Mouse (Mus musculus) embryonic facial prominence, embryonic 12.5 days (tissue): ENCODE measurements at regions not wholly inside any gene's neighbourhood (a gene's known extent, or its start where the extent isn't known, plus 50 kb on each side); places are given as distances from the start of the nearest gene placed in this dataset.

ENCODE experiments used
- ATAC-seq: fragments of 200-750 bp; cut with Nextera tagmentation; 2 replicates; pipeline ENCODE4 v1.8.0; 2017; ENCODE audit not compliant: insufficient number of reproducible peaks, insufficient read depth, low FRiP score, low TSS enrichment
- H3K27ac ChIP-seq: fragments of 300-500 bp; sonication (generic); 2 replicates; pipeline ENCODE4 v1.5.1; 2016; ENCODE audit warnings: mild to moderate bottlenecking
- H3K27me3 ChIP-seq: fragments of 300-500 bp; sonication (generic); 2 replicates; pipeline ENCODE4 v1.6.1; 2016; ENCODE audit warnings: mild to moderate bottlenecking, moderate library complexity
- H3K36me3 ChIP-seq: fragments of 300-500 bp; sonication (generic); 2 replicates; pipeline ENCODE4 v1.6.1; 2016; ENCODE audit warnings: mild to moderate bottlenecking
- H3K4me1 ChIP-seq: fragments of 300-500 bp; sonication (generic); 2 replicates; pipeline ENCODE4 v1.6.1; 2016
- H3K4me2 ChIP-seq: fragments of 300-500 bp; sonication (generic); replicated peaks from 2 replicates; pipeline ENCODE4 v1.6.1; 2016; ENCODE audit warnings: mild to moderate bottlenecking, moderate library complexity
- H3K4me3 ChIP-seq: fragments of 300-500 bp; sonication (generic); 2 replicates; pipeline ENCODE4 v1.5.1; 2016; ENCODE audit warnings: mild to moderate bottlenecking
- H3K9ac ChIP-seq: fragments of 300-500 bp; sonication (generic); 2 replicates; pipeline ENCODE4 v1.6.1; 2016; ENCODE audit warnings: mild to moderate bottlenecking, moderate library complexity
- H3K9me3 ChIP-seq: fragments of 300-500 bp; sonication (generic); 2 replicates; pipeline ENCODE4 v1.6.1; 2016; ENCODE audit warnings: mild to moderate bottlenecking, moderate library complexity
- WGBS: fragments of 180-500 bp; shearing (Covaris S2); methylation state at CpG from one replicate; pipeline ENCODE4 v1.1.7; 2016; 5-methylcytosine and 5-hydroxymethylcytosine counted together

DNA sequence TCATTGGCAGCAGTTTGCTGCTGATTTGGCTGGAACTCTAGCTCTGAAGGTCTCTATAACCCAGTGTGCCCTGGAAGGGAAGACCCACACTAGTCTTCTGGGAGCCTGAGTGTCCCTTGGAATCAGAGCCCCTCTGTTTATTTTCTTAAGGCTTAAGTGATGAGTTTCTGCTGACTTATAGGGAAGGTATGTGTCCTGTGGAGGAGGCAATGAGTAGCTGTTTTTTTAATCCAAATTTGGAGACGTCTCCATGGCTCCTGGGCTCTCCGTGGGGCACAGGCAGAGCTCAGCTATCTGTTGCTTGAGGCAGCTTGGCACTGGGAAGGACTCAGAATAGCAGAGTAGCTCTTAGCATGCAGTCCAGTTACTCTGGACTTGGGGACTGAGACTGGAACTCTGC lies 146.4 kb downstream of the Ttc32 start:
- H3K36me3 ChIP-seq, result no peaks in the 10 kb centered on the region
- H3K9ac ChIP-seq, result no peak overlapping the region
- no peaks in the 10 kb centered on the region for H3K9me3 ChIP-seq
- no peak overlapping the region for H3K4me3 ChIP-seq
- no peak overlapping the region for H3K27ac ChIP-seq
- no peak for ATAC-seq
- H3K27me3 ChIP-seq, result no peaks in the 10 kb centered on the region
- WGBS, result 59% methylated on average over 2 of the region's 2 CpGs
- H3K4me2 ChIP-seq, result no peak overlapping the region
- H3K4me1 ChIP-seq, result peaks cover 9% of the 10 kb centered on the region

DNA sequence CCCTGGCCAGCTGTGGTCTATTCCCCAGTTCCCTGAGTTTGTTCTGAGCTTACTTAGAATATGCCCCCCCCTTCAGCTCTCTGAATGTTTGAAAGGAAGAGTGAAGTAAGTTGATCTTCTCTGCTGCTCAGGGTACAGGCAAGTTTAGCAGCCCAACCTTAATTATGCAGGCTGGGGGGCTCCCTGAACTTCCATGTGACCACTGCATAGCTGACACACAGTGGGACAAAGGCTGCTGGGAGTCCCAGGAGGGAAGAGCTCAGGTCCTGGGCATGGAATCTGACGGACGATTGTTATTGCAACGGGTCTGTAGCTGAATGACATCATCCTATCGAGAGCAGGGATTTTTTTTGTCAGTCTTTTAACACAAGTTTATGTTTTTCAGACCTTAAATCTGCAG lies 148.8 kb downstream of the Ttc32 start:
- Histone ChIP-seq H3K4me2 (no peak overlapping the region), H3K4me1 (peaks cover 9% of the 10 kb centered on the region), H3K9me3 (no peaks in the 10 kb centered on the region), H3K27me3 (no peaks in the 10 kb centered on the region), H3K9ac (no peak overlapping the region), H3K27ac (peak overlapping the region; percentile 63), H3K36me3 (no peaks in the 10 kb centered on the region), H3K4me3 (no peak overlapping the region)
- WGBS, result 9% methylated on average over 4 of the region's 4 CpGs
- ATAC-seq, result peak; percentile 48; the same call in 1 of the 2 replicates

DNA sequence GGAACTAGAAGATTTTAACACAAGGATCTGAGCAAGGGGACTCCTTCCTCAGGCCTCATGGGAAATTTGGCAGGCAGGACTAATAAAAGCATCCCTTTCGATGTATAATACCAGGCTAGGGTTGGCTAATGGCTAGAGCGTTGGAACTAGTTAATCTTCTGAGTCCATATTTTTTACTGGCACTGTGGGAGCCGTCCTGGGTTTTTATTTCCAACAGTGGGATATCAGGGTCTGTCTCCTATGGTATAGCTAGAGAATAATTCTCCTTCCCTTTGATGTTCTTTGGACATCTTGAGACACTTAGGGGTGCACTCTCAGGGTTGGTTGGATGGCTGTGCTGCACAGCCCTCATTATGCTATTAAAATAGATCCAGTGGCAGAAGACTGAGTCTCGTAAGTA lies 150.9 kb downstream of the Ttc32 start:
- 55% methylated on average over 4 of the region's 4 CpGs for WGBS

DNA sequence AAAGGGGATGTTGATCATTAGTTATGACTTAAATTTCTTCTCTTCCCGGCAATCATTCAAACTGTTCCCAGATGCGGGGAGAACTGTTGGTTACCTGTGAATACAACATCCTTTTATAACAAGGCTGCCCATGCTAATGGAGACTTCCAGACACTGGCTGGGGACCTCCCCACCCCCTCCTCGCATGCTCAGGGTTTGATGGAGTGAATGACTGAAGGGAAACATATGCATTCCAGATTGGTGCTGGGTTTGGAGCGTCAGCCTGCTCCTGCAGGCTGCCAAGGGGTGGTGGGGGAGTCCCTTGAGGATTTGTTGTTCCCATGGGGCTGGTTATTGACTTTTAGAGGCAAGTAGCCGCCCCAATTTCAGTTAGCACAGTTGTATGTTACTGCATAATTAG lies 161.9 kb downstream of the Ttc32 start:
- Histone ChIP-seq H3K27ac (no peak overlapping the region), H3K4me2 (no peak overlapping the region), H3K9ac (no peak overlapping the region), H3K4me1 (peaks cover 7% of the 10 kb centered on the region; the same call in 1 of the 2 replicates), H3K36me3 (no peaks in the 10 kb centered on the region), H3K27me3 (no peaks in the 10 kb centered on the region), H3K9me3 (no peaks in the 10 kb centered on the region), H3K4me3 (no peak overlapping the region)
- ATAC-seq, result no peak
- WGBS, result 37% methylated on average over 5 of the region's 5 CpGs

More for the DNA sequence above, 150.9 kb downstream of the Ttc32 start:
- Histone ChIP-seq H3K4me2 (no peak overlapping the region), H3K36me3 (no peaks in the 10 kb centered on the region), H3K27ac (no peak overlapping the region), H3K27me3 (no peaks in the 10 kb centered on the region), H3K4me1 (peaks cover 9% of the 10 kb centered on the region), H3K9me3 (no peaks in the 10 kb centered on the region), H3K9ac (no peak overlapping the region), H3K4me3 (no peak overlapping the region)
- ATAC-seq, result no peak

DNA sequence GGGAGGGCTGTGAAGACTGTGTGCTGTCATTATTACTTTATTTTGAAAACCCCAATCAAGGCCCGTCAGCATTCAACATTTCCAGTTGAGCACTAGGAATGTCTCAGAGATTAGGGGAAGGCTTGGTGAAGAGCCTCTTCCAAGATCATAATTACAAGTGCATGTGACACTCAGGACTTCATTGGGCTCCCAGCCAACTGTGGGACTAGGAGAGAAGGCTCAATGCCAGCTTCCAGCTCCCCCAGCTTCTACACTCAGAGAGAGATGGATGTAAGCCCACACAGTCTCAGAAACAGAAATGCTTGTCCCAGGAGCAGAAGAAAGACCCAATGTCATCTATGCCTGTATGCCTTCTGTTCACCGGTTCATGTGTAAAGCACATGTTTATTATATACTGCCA lies 169.5 kb downstream of the Ttc32 start:
- Histone ChIP-seq H3K4me1 (no peaks in the 10 kb centered on the region), H3K4me2 (no peak overlapping the region), H3K9me3 (no peaks in the 10 kb centered on the region), H3K27ac (no peak overlapping the region), H3K9ac (no peak overlapping the region), H3K36me3 (no peaks in the 10 kb centered on the region), H3K27me3 (no peaks in the 10 kb centered on the region), H3K4me3 (no peak overlapping the region)
- WGBS, result 90% methylated on average over 2 of the region's 2 CpGs
- no peak for ATAC-seq

DNA sequence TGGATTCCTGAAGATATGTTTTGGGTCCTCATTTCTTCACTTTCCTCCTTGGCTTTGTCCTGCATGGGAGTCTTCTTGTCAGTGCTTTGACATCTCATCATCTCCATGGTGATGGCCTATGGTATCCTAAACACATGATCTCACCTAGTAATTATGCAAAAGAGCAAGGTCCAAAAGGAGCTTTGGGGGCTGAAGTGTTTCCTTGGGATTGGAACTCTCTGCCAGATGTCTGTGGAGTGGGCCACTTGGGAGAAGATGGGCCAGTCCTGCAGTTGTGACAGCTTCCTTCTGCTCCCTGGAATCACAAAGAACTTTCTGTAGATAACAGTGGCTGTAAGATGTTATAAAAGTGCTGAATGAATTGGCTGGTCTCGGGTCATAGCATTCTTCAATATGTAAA lies 182.4 kb downstream of the Ttc32 start:
- Histone ChIP-seq H3K4me2 (no peak overlapping the region), H3K4me3 (no peak overlapping the region), H3K36me3 (no peaks in the 10 kb centered on the region), H3K27me3 (no peaks in the 10 kb centered on the region), H3K27ac (no peak overlapping the region), H3K4me1 (no peaks in the 10 kb centered on the region), H3K9ac (no peak overlapping the region), H3K9me3 (no peaks in the 10 kb centered on the region)
- ATAC-seq, result no peak
- WGBS, result 88% methylated on average over 1 of the region's 1 CpGs

DNA sequence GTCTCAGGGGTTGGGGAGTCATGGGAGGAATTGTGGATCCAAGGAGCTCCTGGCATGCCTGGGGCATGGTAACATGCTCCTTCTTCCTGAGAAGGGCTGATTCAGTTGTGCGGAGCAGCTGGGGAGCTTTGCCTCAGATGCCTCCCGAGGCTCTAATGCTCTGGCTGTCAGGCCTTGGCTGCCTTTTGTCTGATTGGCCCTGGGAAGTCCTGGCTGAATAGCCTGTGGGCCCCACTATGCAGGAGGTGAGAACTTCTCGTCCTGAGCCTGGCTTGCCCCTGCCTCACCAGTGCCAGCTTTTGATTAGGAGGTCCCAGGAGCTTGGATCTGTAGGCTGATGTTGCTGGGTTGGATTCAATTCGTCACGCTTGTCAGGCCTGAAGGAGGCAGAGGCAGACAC lies 195.2 kb downstream of the Ttc32 start:
- no peak overlapping the region for H3K27ac ChIP-seq
- H3K9ac ChIP-seq, result no peak overlapping the region
- no peak for ATAC-seq
- 50% methylated on average over 5 of the region's 5 CpGs for WGBS
- H3K4me3 ChIP-seq, result no peak overlapping the region
- H3K36me3 ChIP-seq, result no peaks in the 10 kb centered on the region
- H3K4me2 ChIP-seq, result no peak overlapping the region
- no peaks in the 10 kb centered on the region for H3K9me3 ChIP-seq
- H3K27me3 ChIP-seq, result no peaks in the 10 kb centered on the region
- H3K4me1 ChIP-seq, result no peaks in the 10 kb centered on the region; the same call in 1 of the 2 replicates

DNA sequence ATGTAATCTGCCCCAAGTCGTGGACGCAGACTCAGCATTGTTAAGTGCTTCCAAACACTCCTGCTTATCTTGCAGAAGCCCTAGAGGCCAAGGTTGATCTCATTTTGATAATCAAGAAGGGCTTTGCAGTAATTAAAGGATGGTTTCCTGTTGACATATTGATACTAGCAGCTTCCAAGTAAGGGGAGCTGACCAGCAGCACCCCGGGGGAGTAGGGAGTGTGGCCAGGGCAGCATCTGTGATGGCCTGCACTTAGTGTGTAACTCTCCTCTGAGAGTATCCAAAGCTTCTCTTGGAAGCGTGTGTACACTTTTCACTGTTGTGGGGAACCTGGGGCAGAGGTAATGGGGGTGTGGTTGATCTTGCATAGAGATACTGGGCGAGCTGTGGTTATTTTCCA lies 198.1 kb downstream of the Ttc32 start:
- WGBS, result 75% methylated on average over 5 of the region's 5 CpGs
- Histone ChIP-seq H3K27ac (no peak overlapping the region), H3K4me2 (no peak overlapping the region), H3K4me3 (no peak overlapping the region), H3K9ac (no peak overlapping the region), H3K4me1 (no peaks in the 10 kb centered on the region; the same call in 1 of the 2 replicates), H3K36me3 (no peaks in the 10 kb centered on the region), H3K9me3 (no peaks in the 10 kb centered on the region), H3K27me3 (no peaks in the 10 kb centered on the region)
- no peak for ATAC-seq

DNA sequence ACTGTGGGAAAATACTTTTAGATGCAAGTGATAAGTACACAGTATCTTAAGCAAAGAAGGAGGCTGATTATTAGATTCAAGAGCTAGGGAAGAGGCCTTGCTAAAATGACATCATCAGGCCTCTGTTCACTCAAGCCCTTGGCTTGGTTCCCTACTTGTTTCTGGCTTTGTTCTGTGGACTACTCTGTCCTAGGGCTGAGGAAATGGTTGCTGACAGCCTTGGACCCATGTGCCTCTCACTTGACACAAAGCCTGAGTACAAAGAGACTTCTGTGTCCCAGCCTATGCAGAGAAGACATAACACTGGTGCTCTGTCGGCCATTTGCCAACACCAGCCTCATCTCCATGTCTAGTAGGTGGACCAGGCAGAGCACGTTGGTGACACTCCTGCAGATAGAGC lies 198.7 kb downstream of the Ttc32 start:
- 64% methylated on average over 2 of the region's 2 CpGs for WGBS
- ATAC-seq, result no peak
- no peak overlapping the region for H3K4me2 ChIP-seq
- no peaks in the 10 kb centered on the region for H3K9me3 ChIP-seq
- H3K27ac ChIP-seq, result no peak overlapping the region
- H3K27me3 ChIP-seq, result no peaks in the 10 kb centered on the region
- no peaks in the 10 kb centered on the region; the same call in 1 of the 2 replicates for H3K4me1 ChIP-seq
- H3K36me3 ChIP-seq, result no peaks in the 10 kb centered on the region
- H3K4me3 ChIP-seq, result no peak overlapping the region
- no peak overlapping the region for H3K9ac ChIP-seq

DNA sequence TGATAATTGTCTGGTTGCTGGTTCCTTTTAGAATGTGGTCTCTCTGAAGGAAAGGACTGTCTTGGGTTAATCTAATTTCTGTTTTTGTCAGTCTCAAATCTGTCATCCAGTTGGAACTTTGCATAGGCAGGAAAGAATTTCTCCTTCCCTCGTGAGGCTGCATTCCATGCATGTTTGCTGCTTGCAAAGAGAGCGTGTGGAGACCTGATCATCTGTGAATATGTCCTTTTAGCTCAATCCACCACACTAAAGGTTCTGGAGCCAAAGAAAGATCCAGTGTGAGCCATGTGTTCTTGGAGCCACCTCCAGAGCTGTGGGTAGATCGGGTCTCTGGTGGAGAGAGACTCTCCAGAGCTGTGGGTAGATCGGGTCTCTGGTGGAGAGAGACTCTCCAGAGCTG lies 200.2 kb downstream of the Ttc32 start:
- Histone ChIP-seq H3K9ac (no peak overlapping the region), H3K9me3 (no peaks in the 10 kb centered on the region), H3K4me1 (no peaks in the 10 kb centered on the region; the same call in 1 of the 2 replicates), H3K27me3 (no peaks in the 10 kb centered on the region), H3K36me3 (no peaks in the 10 kb centered on the region), H3K27ac (no peak overlapping the region), H3K4me2 (no peak overlapping the region), H3K4me3 (no peak overlapping the region)
- ATAC-seq, result no peak
- WGBS, result 53% methylated on average over 4 of the region's 4 CpGs

DNA sequence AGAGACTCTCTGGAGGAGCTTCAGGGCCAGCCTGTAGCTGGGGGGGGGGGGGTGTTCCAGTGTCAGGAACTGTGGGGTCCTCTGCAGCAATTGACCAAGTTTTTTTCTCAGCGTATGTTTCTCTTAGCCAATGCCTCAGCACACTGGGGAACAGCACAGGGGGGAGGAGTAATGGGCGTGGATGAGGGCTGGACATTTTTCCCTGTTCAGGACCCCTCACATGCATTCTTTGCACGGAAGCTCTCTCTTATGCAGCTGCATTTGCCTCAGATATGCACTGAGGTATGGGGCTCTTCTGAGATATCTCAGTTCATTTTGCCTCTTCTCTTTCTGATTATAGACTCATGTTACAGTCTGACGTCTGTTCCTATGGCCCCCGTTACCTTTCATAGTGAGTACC lies 200.8 kb downstream of the Ttc32 start:
- no peak for ATAC-seq
- H3K27ac ChIP-seq, result no peak overlapping the region
- no peak overlapping the region for H3K4me2 ChIP-seq
- no peak overlapping the region for H3K4me3 ChIP-seq
- no peaks in the 10 kb centered on the region for H3K27me3 ChIP-seq
- no peaks in the 10 kb centered on the region for H3K9me3 ChIP-seq
- WGBS, result 56% methylated on average over 5 of the region's 5 CpGs
- H3K9ac ChIP-seq, result no peak overlapping the region
- no peaks in the 10 kb centered on the region for H3K36me3 ChIP-seq
- no peaks in the 10 kb centered on the region; the same call in 1 of the 2 replicates for H3K4me1 ChIP-seq

DNA sequence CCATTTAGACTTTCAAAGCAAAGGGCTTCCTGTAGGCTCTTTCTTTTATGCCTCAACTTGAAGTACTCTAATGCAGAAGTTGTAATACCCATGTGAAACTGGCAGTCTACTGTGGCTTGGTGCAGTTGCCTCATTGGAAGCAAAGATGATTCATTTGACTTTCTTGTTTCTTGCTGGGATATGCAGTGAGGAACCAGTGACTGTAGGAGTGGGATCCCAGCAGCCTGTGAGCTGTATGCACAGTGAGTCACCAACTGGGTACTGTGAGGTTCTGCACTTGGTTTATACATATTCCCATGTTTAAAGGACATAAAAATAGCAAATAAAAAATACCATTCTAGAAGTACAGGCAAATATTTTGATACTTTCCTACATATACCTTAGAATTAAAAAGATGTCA lies 202.6 kb downstream of the Ttc32 start:
- H3K4me2 ChIP-seq, result no peak overlapping the region
- no peak overlapping the region for H3K4me3 ChIP-seq
- H3K27ac ChIP-seq, result no peak overlapping the region
- no peaks in the 10 kb centered on the region for H3K27me3 ChIP-seq
- no peaks in the 10 kb centered on the region for H3K36me3 ChIP-seq
- no peaks in the 10 kb centered on the region for H3K9me3 ChIP-seq
- no peak overlapping the region for H3K9ac ChIP-seq
- H3K4me1 ChIP-seq, result no peaks in the 10 kb centered on the region; the same call in 1 of the 2 replicates
- no peak for ATAC-seq

DNA sequence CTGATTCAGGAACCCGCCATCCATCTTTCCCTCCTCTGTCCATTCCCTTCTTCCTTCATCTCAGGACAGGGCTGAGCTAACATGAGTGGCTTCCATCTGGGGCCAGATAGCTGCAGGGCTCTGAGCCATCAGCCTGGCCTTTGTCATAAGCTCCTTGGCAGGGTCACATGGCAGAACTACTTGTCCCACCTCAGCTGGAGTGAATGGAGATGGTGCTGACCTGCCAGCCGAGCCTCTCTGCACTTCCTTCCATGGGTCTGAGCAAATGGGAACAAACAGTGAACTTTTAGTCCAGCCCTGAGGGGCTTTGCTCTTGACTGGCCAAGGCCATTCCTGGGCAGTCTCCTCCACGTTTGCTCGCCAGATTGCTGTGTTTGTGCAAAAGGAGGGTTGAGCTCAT lies 206.1 kb downstream of the Ttc32 start:
- WGBS, result 77% methylated on average over 4 of the region's 4 CpGs

More for the DNA sequence above, 206.1 kb downstream of the Ttc32 start:
- H3K9me3 ChIP-seq, result no peaks in the 10 kb centered on the region
- H3K36me3 ChIP-seq, result no peaks in the 10 kb centered on the region
- H3K27ac ChIP-seq, result no peak overlapping the region
- H3K27me3 ChIP-seq, result no peaks in the 10 kb centered on the region; the same call in 1 of the 2 replicates
- no peak for ATAC-seq
- H3K4me2 ChIP-seq, result no peak overlapping the region
- no peaks in the 10 kb centered on the region for H3K4me1 ChIP-seq
- no peak overlapping the region for H3K9ac ChIP-seq
- no peak overlapping the region for H3K4me3 ChIP-seq
